Mouse (Mus musculus) heart, adult 2 months (tissue): Measurements from ENCODE around the gene H13.

Experiments used
- CTCF ChIP-seq: fragments of 200-600 bp; IDR thresholded peaks from 2 replicates; pipeline ENCODE4 v1.8.1; 2022; ENCODE audit warnings: antibody characterized with exemption, mild to moderate bottlenecking, moderate library complexity
- EP300 ChIP-seq: fragments of 200-500 bp; IDR thresholded peaks from 2 replicates; pipeline ENCODE4 v1.6.1; 2011; ENCODE audit warnings: low read depth, low read length, control low read depth; ENCODE audit not compliant: insufficient read depth
- POLR2A ChIP-seq: fragments of 200-500 bp; IDR thresholded peaks from 2 replicates; pipeline ENCODE4 v1.6.1; 2011; ENCODE audit warnings: mild to moderate bottlenecking, low read depth, low read length, control low read depth; ENCODE audit not compliant: insufficient read depth

DNA sequence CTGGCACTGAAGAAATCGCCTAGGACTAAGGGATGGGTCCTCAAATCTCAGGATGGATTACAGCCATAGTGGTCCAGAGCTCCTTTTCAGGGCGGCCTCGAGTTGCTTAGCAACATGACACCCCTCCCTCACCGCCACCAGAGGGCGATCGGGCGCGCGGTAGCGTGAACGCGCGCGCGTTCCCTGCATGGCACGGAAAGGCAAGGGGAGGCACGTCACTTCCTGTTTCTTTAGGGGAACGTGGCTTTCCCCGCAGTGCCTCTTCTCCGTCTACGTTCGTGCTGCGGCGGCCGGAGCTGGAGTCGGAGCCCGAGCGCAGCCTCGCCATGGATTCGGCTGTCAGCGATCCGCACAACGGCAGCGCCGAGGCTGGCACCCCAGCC, at the start of gene H13:
- TF ChIP-seq POLR2A (peak; percentile 95), EP300 (peak; percentile 71; the same call in 1 of the 2 replicates), CTCF (no peak; the same call in 1 of the 2 replicates)
